Mouse (Mus musculus): ENCODE data around the gene Myrfl.

Gene Myrfl

DNA sequence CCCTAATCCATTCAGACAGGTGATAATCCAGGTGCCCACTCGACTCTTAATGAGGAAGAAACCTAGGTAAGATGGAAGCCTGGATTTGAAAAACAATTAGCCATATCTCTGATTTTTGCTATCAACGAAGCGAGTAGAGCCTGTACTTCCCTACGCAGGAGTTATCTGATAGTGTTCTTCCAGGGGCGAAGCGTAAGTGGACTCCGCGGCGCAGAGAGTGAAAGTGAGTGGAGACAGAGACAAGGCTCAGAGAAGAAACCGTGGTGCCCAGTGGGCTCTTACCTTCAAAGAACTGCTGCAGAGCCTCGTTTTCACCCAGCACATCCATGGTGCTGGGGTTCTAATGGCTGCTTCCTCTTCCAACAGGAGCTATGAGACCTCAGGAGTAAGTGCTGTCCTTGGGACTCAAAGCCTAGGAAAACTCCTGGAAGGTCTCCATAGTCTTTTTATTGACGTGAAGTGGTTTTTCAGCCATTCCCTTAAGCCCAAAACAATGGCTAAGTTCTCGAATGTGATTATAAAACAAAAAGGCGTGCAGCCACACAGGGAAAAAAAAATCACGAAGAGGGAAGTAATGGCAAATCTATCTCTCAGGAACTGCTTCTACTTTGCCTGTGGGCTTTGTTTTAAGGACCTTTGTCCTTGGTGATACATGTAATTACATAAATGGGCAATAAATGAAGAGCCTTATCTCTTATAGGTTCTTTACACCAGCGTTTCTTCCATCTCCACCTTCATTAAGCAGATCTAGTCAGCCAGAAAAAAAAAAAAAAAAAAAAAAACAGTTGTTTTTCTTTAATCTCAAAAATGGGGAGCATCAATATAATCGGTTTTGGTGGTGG lies at the start of gene Myrfl:
TSS of gene Myrfl (minus strand) at position 584 of the 842 bp plus-strand sequence.
- no peak for DNase-seq

DNA sequence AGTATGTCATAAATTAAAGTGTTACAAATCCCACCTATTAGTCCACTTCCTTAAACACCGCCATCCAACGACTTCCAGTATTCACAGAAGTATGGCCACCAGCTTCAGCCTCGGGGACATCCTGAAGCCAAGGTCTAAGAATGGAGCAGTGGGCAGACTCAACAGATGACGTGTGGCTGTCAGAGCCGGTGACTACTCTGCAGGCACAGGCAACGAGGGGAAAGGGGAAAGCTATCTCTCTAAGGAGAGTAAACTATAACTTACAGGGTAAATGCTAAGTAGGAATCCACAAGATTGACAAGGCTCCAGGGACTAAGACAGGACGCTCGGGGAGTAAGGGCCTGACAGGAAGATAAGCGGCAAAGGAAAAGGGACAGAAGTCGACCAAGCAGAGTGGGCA lies 48.2 kb upstream of the Myrfl start:
- no peak for DNase-seq

DNA sequence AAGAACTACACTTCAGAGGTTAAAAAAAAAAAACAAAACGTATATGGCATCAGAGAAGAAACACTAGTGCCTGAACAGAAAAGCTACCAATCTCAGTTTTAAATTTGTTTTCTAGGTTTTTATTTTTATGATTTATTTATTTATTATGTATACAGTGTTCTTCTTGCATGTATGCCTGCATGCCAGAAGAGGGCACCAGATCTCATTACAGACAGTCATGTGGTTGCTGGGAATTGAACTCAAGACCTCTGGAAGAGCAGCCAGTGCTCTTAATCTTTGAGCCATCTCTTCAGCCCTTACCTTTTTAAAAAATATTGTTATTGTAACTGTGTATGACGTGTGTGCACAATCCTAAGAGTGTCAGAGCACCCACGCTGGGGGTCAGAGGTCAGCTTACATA lies 47.4 kb upstream of the Myrfl start:
- DNase-seq: no peak

DNA sequence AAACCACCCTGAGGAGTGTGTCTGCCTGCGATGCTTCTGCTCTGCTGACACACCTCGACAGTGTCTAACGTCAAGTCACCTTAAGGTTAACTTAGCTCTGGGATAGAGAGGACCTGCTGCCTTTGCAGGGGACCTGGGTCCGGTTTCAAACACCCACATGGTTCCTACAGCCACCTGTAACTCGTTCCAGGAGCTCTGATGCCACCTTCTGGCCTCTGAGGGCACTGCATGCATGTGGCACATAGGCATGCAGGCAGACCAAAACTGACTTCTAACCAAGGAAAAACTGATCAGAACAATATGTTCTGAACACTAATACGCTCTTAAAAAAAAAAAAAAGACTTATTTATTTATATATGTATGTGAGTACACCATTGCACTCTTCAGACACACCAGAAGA lies 46.3 kb upstream of the Myrfl start:
- DNase-seq: no peak

DNA sequence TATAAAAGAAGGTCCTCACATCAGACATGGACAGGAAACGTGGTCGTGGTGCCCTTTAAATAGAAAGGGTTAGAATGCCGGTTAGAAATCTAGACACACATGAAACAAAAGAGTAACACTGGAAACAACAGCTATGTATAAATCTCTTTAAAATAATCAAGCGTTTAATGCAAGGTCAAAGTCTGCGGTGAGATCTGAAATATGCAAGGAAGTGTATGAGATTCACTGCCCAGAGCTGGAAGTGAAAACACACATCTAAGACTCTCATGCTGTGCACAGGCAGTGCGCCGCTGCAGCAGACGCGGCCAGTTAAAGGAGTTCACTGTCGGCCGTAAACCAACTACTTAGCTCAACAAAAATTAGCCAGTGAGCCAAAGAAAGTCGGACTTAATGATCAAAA lies 38.3 kb upstream of the Myrfl start:
- no peak for DNase-seq

DNA sequence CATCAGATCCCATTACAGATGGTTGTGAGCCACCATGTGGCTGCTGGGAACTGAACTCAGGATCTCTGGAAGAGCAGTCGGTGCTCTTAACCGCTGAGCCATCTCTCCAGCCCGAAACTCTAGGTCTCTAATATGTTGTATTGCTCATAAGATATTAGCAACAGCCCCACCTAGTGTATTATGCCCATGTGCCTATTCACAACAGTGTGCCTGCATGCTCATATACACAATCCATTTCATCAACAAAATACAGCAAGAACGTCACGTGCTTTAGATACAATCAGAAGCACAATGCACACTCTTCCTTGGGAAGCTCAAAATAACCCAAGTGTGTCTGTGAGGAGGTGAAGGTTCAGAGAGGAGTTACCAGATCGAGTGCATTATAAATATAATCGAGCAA lies 37.1 kb upstream of the Myrfl start:
- no peak for DNase-seq

DNA sequence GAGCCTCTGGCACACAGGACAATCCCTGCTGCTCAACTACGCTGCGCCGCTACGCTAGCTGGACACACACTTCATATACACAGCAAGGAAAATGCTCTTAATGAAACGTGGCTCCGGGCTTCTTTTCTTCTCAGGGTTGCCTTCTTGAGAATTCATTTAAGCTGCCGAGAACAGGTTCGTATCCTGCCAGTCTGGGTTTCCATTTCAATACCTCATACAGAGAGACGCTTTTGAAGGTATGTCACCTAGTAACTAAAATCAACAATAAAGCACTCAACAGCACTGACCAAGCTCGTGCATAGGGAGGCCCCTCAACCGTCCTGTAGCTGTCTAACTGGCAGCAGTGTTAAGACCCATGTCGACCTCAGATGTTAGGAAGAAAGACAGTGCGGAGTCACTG lies 35.7 kb upstream of the Myrfl start:
- DNase-seq: no peak

DNA sequence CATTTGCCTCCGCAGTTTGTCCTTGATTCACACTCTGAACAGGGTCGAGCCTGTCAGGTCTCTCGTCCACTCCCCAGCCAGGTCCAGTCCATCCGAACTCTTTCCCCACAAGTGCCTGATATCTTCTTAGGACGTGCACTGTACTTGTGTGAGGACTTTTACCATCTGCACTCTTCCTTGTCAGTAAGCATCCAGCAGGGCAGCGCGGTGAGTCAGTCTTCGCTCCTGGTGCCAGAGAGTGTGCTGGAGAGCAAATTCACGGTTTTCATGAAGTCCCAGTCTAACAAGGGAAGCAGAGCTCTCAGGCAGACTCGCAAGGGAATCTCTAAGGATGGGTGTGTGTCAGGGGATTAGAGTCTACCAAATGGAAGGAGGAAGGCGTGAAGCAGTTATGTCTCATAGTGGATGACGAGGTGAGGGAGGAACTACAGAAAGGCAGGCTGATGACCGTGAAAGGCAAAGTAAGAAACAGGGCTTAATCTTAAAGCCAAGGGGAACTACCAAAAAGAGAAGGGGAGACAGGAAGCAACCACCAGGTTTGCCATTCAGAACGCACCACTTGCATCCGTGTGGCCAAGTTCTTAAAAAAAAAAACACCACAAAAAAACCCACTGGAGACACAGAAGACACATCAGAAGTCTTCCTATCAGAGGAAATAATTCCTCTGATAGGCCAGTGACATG lies 34.9 kb upstream of the Myrfl start:
- no peak for DNase-seq

DNA sequence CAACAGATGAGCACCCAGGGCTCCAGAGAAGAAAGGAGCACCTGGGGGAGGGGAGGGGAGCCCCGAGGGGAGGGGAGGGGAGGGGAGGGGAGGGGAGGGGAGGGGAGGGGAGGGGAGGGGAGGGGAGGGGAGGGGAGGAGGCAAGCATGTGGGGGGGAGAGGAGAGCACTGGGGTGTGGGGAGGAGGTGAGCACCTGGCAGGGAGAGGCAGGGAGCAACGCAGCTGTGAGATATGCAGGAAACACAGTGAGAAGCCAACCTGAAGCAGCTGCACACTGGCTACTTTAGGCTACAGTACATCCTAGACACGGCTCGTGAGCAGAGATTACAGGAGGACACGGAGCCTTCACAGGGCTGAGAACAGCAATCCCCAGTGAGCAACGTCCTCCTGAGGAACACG lies 34.2 kb upstream of the Myrfl start:
- peak in 1 of 2 experiments; percentile 26 for DNase-seq

DNA sequence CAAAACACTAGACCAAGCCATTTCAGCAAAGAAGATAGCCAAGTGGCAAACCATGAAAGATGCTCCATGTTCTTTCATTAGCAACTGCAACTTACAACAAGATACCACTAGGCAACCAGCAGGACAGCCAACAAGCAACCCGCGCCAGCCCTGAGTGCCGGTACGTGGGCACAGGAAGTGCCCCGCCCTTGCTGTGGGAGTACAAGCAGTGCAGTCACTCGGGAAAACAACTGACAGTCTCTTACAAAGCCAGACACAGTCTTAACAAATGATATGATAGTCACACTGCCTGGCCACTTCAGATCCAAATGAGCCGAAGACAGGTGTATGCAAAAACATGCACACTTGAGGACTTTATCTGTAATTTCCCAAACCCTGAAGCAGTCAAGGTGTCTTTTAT lies 33.8 kb upstream of the Myrfl start:
- DNase-seq: peak; percentile 48 to 55

DNA sequence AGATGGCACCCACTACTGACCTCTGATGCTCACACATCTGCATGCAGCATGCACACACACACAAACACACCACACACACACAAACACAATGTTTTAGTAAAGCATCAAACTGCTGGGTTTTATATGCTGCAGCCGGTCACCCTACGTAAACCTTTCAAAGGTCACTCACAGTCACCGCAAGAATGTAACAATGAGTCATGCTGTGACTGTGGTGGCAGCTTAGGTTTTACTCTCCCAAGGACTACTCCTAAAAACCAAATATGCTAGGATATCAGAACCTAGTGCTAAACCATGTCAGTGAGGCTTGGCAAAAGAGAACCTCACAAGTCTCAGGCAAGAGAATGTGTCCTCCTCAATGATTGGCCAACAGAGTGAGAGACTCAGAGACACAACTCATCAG lies 32.1 kb upstream of the Myrfl start:
- DNase-seq: no peak

DNA sequence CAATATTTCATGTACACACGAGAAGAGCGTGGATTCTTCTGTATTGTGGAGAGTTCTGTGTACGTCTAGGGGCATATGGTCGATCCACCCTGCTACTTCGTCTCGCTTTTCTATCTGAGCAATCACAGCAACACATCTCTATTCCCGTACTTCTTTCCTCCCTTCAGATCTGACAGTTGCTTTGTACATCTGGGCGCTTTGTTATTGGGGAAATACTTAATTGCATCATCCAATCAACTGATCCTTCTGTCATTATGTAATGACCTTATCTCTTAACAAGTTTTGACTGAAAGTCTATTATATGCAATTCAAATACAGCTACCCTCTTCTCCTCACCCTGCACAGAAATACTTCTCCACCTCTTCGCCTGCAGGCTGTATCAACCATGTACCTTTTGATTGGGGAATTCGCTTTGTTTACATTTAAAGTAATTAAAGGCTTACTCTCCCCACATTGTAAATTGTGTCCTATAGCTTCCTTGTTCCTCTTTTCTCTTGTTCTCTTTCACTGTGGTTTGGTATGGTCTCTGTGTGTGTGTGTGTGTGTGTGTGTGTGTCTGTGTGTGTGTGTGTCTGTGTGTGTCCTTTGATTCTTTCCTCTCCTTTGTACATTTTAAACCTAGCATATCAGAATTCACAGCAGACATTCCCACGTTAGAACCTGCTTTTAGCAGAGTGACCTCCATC lies 29.9 kb upstream of the Myrfl start:
- no peak for DNase-seq

DNA sequence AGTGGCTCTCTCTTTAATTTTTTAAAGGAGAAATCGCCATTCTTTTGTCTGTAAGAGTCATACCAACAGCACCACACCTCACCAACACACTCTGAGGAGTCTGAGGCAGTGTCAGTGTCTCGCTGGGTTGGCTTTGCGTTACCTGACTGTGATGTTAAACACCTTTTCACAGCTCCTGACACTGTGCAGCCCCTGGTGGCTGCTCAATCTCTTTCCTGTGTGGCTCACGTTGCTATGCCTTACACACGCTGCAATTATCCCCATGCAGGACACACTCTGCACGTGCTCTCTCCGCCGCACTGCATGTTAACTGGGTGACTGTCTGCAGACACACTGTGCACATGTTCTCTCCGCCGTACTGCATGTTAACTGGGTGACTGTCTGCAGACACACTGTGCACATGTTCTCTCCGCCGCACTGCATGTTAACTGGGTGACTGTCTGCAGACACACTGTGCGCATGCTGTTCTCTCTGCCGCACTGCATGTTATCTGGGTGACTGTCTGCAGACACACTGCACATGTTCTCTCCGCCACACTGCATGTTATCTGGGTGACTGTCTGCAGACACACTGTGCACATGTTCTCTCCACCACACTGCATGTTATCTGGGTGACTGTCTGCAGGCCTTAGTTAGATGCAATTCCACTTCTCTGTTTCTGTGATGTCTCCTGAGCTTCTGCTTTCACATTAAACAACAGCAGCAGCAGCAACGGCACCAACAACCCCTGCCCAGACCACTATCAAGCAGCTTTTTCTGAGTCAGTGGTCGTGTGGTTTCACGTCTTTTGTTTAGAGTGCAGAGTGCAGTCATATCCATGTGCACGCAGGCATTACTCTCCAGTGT lies 27.2 kb upstream of the Myrfl start:
- DNase-seq: no peak

DNA sequence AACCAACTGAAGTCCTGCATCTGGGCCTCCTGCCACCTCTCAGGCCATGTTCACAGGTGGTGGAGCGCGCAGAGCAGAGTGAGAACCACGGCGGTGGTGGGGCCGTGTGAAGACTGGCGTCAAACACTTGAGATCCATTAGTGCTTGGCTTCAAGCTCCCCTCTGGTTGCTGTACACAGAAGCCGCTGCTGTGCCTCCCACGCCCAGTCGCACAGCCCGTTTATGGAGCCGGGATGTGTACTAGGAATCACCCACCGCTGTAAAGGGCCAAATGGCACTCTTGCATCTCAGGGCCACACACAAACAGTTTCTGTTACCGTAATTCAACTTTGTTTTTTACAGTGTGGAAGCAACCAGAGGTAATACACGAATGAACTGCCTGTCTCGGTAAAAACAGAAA lies 25.4 kb upstream of the Myrfl start:
- no peak for DNase-seq

DNA sequence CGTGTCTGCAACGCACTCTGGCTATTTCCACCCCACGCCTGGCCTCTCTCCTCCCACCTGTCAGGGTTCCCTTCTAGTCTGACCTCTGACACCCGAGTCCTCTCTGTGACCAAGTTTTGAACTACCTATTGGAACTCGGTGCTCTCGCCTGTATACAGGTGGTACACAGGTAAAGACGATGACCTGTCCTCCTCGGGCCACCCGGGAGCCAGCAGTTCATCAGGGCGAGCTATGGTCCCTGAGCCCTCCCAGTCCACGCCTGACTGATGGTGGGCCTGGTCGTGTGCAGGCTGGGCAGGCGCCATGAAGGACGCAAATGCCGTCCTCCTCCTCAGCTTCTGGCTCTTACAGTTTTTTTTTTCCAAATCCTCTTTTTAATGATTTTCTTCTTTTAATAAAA lies 24.7 kb upstream of the Myrfl start:
- DNase-seq: no peak

DNA sequence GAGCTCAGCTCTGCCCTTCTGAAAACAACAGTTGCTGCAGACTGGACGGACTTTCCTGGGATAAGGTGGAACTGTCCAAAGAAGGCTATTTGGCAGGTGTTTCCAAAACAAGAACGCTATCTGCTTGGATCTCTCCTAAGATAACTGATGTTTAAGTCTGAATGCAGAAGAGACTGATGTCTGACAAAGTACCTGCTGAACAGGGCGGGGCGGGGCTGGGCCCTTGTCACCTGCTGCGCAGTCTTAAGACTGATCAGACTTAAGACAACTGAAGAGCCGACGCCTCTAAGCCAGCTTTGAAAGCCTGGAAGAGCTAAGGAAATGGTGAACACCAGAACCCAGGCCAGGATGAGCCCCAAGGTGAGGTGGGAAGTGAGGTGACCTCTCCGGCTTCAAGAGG lies 23.9 kb upstream of the Myrfl start:
- no peak for DNase-seq

DNA sequence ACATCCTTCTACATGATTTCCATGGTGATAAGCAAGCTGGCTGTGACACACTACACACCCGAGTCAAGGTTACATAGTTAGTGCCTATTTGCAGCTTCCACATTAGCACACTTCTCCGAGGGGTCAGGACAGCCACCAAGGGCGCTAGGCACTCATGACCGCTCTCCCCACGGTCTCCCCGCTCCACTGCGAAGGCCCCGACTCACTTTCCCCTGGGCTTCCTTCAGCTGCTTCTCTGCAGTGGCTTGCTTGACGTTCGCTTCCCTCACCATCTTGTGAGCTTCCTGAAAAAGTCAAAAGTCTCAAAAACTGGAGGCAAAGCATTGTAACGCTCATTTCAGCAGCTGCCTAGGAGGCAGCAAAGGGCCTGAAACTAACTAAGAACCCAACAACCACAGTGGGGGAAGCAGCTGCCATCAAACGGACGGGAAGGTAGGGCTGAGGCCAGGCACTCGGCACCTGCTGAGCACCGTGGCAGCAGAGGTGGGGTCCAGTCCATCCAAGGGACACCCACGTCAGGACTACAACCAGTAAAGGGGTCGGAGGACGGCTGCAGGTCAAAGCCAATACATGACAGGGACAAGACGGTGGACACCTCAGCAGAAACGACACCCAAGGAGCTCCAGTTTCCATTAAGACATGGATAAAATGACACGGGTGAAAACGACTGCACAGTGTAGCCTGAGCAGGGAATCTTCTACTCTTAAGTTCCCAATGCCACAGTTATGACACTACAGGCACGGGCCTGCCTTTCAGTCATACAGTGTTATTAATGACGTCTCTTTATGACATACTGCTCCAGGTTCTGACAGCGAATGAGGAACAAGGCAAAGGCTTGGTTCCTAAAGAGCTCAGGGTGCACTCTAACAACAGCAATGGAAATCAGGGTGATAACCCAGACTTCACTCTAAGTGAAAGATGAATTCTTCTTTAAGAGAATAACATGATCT lies 22.9 kb upstream of the Myrfl start:
- DNase-seq: no peak

DNA sequence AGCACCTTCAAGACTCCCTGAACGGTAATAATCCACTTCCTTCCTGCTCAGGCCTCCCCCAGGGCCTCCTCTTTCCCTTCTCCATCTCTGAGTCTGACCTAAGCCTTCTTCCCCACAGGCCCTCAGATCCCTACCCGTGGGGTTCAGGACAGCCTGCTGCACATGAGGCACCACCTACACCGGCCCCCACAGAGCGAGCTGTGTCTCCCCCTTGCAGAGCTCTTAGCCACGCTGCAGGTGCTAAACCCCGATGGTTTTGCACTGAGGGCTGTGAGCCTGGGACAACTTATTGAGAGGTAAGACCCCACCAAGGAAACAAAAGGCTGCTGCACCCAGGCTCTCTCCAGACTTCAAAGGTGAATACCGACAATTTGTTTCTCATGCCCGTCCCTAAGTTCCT lies 19.9 kb upstream of the Myrfl start:
- no peak for DNase-seq

DNA sequence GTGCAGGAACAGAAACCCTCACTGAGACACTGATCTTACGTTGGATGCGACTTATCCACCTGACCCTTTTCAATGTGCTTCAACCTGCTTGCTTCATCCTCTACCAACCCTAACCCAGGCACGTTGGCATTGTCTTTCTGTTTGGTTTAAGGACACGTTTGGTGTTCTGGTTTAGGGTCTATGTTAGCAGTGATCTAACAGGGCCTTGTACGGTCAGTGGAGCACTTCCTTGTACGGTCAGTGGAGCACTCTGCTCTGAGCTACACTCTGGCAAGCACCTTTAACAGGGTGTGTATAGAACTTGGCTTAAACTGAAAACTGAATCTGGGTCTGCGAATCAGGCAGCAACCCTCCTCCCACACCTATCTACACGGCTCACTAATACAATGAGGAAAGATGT lies 18.6 kb upstream of the Myrfl start:
- DNase-seq: no peak

DNA sequence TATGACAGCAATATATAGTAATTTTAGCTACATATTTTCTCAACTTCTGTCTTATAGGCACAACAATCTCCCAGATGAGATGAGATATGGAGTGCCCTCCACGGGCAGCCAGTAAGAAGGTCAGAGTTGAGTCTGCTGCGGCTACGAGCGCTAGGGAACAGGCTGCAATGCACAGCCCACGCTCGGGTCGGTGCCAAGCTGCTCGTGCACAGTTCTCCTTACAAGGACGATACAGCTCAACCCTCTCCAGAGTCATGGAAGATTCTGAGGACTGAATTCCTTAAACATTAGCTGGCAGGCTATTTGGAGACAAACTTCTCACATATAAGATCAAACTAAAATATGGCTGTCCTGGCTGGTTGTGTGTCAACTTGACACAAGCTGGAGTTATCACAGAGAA lies 17.9 kb upstream of the Myrfl start:
- DNase-seq: no peak

DNA sequence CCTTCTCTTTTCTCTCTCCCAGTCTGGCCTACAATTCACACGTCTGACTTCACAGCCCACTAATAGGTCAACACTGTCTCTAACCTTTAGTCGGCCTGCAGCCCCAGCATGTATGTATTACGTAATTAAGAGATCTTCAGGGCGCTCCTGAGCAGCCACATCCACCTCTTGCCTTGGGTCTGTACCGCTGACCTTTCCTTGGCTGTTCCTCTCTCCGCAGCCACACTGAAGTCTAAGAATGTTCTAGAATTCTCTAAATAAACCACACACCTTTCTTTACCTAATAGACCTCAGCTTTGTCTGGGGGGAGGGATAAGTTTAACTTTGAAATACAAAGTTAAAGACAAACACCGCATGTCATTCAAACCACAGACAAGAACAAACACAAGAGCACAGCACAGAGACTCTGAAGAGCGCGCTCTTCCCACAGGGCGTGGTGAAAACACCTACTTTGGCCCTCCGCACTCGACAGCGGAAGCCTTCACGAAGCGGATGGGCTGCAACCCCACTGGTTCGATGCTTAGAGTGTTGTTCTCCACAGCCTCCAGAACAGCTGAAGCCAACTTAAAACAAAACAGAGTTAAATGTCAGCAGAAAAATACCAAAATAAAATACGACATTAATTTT lies 17.0 kb upstream of the Myrfl start:
- DNase-seq: no peak

Data from spleen, adult 18-20 months (tissue).